Mouse (Mus musculus) neutrophil, adult 5-6 weeks (primary cell): ENCODE data around the gene Rcbtb2. TPM values are rescaled to one million over a fixed set of nuclear protein-coding genes. Genes with fewer than 3 reads are reported as not detected.
"Not testable (repeated sequence)": the region's sequence is repeated elsewhere in the genome, so short reads cannot be mapped to it uniquely, and the experiment has no call there.

Experiments
- ATAC-seq: fragments of 151-379, 151-347 bp; 2 replicates; pipeline ENCODE4 v1.8.0; 2017; ENCODE audit warnings: mild to moderate bottlenecking, moderate TSS enrichment; ENCODE audit not compliant: insufficient number of reproducible peaks, poor library complexity, low FRiP score, severe bottlenecking; ENCODE audit errors: extremely low read depth
- total RNA-seq: library from RNA; stranded (forward); fragments of 200-1000 nt; gene quantifications from 2 replicates; pipeline ENCODE4 v1.2.3, GENCODE M21; 2017

The Rcbtb2 gene
- total RNA-seq, result 18.3 and 20.0 TPM in 2 replicates

DNA sequence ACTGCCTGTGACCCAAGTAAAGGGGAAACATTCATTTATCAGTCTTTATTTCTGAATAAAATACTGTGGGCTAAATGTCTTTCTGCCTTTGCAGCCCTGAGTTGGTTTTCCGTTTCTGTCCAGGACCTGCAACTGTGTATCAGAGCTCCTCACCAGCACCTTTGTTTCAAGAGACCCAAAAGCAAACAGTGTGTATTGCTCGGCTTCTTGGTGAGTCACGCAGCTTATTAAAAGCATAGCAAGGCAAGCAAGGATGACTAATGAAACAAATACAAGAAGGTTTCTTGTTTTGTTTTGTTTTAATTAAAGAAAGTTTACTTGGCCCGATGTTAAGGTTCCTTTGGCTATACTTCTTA is at the start of gene Rcbtb2:
Rcbtb2 (plus strand) TSS at position 115 of the 356 bp plus-strand sequence.
- no peak for ATAC-seq

DNA sequence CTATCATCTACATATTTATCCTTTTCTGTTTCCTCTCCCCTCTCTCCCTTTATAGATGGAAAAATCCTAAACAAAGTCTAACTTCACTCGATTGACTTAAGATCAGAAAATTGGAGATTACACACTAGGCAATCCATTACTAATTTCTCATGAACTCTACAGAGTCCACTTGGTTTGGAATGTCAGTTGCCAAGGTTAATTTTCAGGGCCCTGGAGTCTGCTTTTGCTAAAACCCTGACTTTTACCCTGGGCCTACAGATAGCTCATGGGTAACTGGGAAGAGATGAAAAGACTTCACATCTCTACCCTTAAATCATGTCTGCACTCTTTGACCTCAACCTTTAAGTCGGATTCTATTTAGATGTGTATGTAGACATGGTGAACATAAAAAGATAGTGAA is 39.3 kb upstream of the Rcbtb2 start:
- no peak for ATAC-seq

DNA sequence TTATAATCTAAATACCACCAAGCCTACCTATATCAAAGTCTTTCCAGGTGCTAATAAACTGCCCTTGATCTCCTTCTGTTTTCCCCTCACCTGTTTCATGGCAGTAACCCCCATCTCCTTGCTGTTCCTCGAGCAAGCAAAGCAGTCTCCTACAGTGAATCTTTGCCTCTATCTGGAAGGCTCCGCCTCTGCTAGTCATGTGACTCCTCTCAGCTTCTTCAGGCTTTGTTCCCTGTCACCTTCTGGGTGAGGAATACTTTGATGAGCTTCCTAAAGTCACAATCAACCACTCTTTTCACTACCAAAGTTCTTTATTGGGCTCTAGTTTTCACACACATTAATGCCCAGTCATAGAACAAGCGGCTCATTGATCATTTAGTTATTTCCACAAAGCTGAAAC is 36.4 kb upstream of the Rcbtb2 start:
- no peak for ATAC-seq

DNA sequence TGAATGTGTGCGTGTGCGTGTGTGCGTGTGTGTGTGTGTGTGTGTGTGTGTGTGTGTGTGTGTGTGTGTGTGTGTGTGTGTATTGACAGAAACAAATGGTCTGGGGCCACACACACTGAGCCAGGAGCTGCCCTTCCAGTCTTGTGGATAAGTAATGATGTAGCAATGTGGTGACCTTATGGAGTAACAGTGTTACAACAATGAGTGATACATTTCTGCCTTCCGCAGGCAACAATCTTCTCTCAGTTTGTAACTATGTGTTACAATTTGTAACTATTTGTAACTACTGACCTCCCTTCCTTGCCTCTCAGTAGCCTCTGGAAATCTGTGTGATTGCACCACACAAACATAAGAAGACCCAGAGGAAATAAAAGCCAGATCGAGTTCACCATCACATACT is 35.6 kb upstream of the Rcbtb2 start:
- ATAC-seq, result no peak

DNA sequence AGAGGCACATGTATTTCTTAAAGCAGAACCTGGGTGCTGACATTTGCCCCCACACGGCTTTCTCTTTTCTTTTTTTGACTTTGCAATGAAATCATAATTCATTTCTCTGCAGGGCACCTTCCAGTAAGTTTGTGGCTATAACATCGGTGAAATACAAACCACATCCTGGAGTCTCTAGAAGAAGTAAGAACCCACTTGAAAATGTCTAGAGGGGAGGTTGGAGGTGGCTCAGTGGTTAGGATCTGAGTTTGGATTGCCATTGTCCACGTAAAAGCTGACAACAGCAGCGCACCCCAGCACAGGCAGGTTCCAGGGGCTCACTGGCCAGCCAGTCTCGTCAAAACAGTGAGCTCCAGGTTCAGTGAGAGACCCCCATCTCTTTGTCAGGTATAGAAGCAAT is 35.1 kb upstream of the Rcbtb2 start:
- no peak for ATAC-seq

DNA sequence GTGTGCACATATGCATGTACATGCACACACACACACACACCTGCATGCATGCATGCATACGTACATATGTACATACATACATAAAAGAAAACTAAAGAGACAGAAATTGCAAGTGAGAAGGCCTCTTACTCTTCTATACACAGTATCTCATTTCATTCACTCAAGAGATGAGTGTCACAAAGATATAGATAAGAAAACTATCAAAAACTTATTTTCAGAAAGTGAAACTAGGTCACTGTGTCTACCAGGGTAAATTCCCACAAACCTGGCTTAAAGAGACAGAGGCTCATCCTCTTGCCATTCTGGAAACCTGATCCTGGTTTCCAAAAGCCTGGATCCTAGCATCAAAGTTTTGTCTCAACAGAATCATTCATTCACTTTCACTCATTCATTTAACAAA is 34.6 kb upstream of the Rcbtb2 start:
- ATAC-seq, result no peak

DNA sequence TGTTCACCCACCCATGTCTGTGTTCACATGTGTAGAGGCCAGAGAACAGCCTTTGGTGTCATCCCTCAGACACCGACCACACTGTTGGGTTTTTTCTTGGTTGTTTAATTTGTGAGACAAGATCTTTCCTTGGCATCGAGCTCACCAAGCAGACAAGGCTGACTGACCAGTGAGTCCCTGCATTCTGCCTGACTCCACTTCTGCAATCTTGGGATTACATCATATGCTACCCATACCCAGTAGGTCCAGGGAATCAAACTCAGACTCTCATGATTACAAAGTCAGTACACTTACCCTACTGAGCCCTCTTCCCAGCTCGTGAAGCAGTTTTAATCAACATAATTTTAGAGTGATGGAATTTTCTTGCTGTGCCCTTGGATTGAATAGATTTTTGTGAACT is 30.0 kb upstream of the Rcbtb2 start:
- no peak for ATAC-seq

DNA sequence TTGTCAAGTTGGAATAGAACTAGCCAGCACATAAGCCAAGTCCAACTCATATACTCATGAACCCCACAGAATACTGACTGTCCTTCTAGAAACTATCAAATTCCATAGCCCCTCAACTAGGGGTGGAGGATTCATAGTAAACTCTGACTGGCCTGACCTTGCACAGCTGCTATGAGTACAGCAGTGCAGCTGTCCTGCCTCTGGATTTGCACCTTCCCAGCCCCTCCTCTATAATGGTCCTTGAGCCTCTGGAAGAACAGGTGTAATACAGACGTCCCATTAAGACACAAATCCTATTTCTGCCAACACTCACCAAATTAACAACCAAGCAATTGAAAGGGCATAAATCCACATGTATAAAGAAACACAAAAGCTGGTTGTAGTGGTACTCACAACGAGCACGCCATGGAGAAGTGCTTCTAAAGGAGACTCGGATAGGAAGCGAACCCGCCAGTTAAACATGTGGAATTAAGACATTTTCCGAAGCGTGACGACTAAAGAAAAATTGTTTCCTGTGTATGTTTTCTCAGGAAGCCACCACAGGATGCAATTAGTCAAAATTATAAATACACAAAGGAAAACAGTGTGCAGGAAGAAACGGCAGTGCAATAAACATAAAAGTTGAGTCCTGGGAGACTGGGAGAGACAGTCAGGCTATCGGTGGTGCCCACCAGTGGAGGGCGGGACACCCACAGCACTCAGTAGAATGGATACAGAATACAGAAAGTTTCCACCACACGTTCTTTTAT is 27.9 kb upstream of the Rcbtb2 start:
- ATAC-seq, result no peak

DNA sequence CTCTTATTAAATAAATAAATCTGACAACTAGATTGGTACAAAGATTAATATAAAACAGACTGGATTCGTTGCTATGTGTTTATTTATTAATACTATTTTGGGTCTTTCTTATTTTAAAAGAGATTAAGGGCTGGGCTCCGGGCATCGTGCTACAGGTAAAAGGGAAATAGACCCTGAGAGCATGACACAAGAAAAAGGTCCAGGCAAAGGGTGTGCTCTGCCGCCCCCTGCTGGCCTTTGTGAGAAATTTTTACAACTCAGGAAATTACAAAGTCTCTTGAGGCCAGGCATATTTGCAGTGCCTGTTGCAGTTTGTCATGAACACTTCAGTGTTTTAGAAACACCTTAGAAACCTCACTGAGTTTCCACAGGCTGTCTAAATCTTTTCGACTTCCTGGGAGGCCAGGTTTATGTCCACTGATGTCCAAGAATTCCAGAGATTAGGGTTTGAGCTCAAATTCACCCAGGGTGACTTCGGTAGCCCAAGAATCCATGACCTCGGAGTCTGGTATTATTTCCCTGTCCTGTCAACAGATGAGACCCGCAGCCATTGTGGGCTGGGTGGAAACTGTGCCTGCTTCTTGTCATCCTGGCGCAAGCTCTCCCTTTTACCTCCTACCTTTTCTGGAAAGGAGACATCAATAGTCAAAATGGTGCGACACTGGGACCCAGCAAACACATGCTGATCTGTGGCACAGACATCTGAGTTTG is 24.0 kb upstream of the Rcbtb2 start:
- ATAC-seq, result peak; percentile 69

DNA sequence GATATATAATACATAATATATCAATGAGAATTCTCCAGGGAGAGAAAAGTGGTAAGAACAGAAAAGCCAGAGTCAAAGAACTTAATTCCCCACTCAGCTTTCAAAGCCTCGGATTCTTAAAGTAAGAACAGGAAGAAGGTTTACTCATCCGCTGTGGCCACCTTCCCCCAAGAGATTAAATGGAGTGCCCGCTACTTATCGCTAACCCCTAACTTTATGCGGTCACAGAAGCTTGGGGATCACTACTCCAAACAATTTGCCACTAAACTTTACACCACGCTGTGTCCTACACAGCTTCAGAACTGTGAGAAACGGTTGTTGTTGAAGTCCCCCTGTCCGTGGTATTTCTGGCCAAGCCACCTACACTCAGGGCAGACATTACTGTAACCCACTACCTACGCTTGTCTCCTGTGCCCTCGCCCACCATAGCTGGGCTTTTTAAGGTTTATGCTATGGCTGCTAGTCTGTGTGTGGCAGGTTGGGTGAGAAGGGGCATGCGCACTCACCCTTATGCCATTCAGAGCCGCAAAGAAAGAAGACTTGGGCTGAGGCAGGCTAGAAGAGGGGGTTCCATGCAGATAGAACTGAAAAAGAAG is 20.5 kb upstream of the Rcbtb2 start:
- no peak for ATAC-seq

DNA sequence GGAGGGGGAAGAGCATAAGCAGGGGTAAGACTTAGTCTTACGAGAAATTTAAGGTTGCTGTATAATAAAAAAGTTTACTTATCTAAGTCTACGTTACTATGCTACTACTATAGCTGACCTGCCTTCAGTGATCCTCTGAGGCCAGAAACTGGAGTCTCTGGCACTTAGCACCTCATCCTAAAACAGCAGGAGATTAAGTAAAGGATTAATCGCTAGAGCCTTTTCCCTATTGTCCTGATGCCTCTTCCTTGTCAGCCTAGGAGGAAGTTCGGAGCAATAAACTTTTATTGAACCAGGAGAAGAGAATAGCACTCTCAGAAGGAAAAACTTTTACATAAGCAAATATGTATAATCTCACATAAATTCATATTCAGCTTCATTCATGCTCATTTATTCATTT is 19.9 kb upstream of the Rcbtb2 start:
- not testable (repeated sequence) for ATAC-seq

DNA sequence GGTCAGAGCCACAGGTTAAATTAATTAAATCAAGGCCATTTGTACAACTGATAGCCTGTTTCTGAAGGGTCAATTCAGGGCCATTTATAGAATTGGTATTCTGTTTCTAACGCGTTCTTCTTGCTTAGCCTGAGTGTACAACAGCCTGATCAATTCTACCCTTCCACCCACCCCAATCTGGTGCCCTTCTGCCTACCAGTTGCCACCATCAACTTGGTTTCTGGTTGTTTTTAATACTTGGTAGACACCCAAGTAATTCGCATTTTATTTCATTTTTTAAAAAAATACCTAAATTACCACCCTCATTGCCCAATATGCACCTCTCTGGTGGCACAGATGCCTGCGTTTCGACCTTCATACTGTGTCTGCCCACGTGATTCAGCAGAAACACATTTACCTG is 17.9 kb upstream of the Rcbtb2 start:
- no peak for ATAC-seq

DNA sequence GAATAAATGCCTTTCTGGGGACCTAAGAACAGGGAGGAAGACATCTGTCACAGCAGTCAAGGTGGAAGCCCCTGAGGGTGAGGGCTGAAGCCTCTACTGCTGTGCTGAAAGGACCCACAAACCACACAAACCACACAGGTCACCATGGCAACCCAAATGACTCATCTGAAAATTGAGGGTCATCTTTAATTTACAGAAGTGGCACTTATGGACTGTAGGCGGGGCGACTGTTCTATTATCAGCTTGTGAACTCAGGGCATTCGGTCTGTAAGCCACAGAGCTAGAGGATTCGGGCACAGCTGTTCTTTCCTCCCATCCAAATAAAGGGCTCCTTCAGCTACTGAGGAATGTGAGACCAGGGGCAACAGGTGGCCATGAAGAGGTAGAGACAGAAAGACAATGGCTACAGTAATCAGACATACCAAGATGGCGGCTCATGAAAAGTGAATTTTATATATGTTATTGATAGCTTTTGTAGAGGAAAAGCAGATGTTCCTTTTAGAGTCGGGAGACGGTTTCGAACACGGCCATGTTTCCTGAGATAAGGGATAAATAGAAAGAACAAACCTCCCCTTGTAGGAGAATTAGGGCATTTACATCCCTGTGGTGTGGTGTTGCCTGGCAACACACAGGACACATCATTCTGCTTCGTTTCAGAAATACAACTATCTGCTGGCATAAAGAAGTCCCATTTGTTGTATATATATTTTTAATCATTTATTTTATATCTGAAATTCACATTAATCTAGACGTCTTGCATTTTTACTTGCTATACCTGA is 17.2 kb upstream of the Rcbtb2 start:
- peak; percentile 62; the same call in 1 of the 2 replicates for ATAC-seq

DNA sequence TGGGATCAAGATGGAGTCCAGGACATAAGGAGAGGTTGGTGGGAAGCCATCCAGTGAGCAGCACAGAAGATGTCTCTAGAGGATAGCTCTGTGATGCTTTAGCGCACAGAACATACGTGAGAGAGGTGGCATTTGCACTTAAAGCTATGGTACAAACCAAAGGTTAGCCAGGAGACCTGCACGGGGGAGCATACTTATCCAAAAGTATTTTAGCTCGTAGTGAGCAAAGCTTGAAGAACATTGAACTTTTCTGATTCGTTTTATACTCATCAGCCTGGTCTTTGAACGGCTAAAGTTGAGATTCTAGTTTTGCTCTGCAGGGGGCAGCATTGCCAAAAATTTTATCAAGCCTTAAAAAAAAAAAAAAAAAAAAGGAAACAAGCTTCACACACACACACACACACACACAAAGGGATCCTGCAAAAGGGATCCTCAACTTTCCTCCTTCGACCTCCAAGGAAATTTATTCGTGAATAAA is 16.6 kb upstream of the Rcbtb2 start:
- ATAC-seq, result peak; percentile 41; the same call in 1 of the 2 replicates

DNA sequence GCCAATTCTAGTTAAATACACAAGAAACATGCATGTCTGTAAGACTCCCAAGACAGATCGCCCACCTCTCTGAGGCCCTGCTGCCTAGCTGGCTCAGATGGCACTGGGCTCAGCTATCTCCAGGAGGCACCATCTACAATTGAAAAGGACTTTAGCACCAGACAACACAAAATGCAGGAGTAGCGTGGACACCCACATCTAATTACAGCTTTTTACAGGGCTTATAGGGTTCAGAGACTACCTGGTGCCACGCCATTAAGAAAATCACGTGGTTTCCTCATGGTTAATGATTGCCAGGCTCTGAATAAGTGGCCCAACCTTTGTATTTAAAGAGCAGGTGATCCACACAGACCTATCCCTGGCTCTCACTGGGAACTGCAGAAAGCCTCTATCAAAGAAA is 15.9 kb upstream of the Rcbtb2 start:
- ATAC-seq, result no peak

DNA sequence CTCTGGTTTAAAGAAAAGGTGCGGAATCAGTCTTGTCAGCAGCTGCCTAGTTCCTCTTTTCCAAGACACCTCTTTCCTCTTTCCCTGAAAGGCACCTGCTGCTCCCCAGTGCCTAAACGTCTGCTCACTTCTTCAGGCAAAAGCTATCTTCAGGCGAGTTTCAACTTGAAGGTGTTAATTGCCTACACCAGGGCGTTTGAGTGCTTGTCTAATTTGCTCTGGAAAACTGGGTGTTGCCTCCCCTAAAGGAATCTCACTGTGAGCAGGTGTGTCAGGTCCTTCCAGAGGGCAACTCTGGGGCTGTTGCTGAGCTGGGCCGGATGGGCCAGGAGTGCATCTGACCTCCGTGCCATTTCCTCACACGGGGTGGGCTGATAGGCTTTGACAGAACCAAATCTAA is 15.5 kb upstream of the Rcbtb2 start:
- no peak for ATAC-seq

DNA sequence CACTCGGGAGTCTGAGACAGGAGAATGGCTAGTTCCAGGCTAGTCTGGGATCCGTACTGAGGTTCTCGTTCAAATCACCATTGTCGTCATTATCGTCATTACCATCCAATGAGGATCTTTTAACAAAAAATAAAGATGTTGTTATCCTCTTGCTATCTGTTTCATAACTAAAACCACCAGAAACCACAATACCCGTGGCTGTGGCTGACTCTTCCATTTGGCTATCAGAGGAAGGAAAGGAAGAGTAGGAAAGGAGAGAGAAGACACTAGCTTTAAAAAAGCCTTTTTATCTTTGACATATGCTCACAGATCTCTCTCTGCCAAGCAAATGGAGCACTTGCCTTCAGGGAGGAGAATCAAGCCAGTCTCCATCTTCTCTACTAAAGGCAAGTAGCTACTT is 14.9 kb upstream of the Rcbtb2 start:
- no peak for ATAC-seq

DNA sequence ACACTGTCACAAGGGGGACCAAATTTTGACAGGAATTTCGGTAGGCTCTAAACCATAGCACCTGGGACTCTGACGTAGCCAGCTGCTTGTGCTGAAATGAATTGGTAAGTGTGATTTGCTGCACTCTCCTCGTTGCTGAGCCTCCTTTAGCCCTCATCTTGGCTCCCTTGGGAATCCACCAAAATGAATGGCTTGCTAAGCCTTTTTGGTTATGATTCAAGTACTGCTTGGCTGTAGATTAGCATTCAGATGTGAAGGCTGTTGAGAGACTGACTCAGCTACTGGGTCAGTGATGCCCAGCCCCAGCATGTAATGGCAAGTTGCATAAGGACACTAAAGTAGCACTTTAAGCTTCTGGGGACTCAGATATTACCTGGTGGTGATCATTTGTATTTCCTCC is 12.2 kb upstream of the Rcbtb2 start:
- no peak for ATAC-seq

DNA sequence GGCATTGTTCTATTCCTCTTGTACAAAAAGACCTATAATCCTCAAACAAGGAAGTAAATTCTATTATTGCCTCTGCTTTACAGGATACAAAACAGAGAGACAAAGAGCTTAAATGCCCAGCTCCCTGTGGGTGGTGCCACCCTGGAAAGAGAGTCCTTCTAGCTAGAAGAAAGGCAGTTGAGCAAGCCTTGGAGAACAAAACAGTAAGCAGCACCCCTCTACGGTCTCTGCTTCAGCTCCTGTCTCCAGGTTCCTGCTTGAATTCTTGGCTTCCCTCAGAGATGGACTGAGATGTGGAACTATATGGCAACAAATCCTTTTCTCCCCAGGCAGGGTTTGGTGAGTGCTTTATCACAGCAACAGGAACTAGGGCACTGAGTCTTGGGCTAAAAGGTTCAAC is 11.7 kb upstream of the Rcbtb2 start:
- no peak for ATAC-seq
